Mouse (Mus musculus): ENCODE data around the gene Osgep. TPM values are rescaled to one million over a fixed set of nuclear protein-coding genes. Genes with fewer than 3 reads are reported as not detected.
"Not testable (repeated sequence)": the region's sequence is repeated elsewhere in the genome, so short reads cannot be mapped to it uniquely, and the experiment has no call there.

Gene Osgep
- polyA plus RNA-seq, 1 experiment from 2014 or later: 125 TPM

- no peak for ATAC-seq (ENCODE audit: low read depth)
- Histone ChIP-seq H3K27ac (replicated peaks) (no peak overlapping the region), H3K4me1 (replicated peaks) (0 out of 2 replicates have a peak, but pooled peaks cover 3% of the 10 kb centered on the region), H3K4me2 (no peak overlapping the region), H3K9me3 (no peaks in the 10 kb centered on the region), H3K4me3 (no peak overlapping the region), H3K9ac (no peak overlapping the region), H3K36me3 (peaks cover 8% of the 10 kb centered on the region), H3K27me3 (no peaks in the 10 kb centered on the region)
- 91% methylated on average over 10 of the region's 10 CpGs for WGBS
These were observed 30.8 kb upstream of the Osgep start for GRCm38 (mm10) chr14:50955487-50955886.

- H3K9me3 ChIP-seq; H3K36me3 ChIP-seq; H3K27me3 ChIP-seq; H3K27ac ChIP-seq (replicated peaks); ATAC-seq (ENCODE audit: low read depth): not testable (repeated sequence)
- H3K9ac ChIP-seq: peak overlapping the region; percentile 68; the same call in 1 of the 2 replicates
- peak overlapping the region; percentile 48 for H3K4me3 ChIP-seq
- WGBS: 39% methylated on average over 3 of the region's 3 CpGs
- H3K4me2 ChIP-seq: peak overlapping the region; percentile 64
- H3K4me1 ChIP-seq (replicated peaks): peaks cover 14% of the 10 kb centered on the region
These were observed 20.8 kb upstream of the Osgep start for GRCm38 (mm10) chr14:50945526-50945925.

- WGBS: 9% methylated on average over 6 of the region's 6 CpGs
- ATAC-seq (ENCODE audit: low read depth): peak; percentile 60
- H3K27me3 ChIP-seq, H3K36me3 ChIP-seq, H3K9me3 ChIP-seq: not testable (repeated sequence)
- peaks cover 14% of the 10 kb centered on the region for H3K4me1 ChIP-seq (replicated peaks)
- H3K9ac ChIP-seq: peak overlapping the region; percentile 68
- H3K4me2 ChIP-seq: peak overlapping the region; percentile 64
- H3K4me3 ChIP-seq: peak overlapping the region; percentile 48
- H3K27ac ChIP-seq (replicated peaks): peak overlapping the region; percentile 89
These were observed 20.4 kb upstream of the Osgep start for GRCm38 (mm10) chr14:50945081-50945480.

GRCm38 (mm10) chr14:50944668-50945033 is 20.0 kb upstream of the Osgep start:
- not testable (repeated sequence) for H3K36me3 ChIP-seq, H3K27me3 ChIP-seq, H3K9me3 ChIP-seq
- peak overlapping the region; percentile 68 for H3K9ac ChIP-seq
- H3K27ac ChIP-seq (replicated peaks): peak overlapping the region; percentile 89
- 0% methylated on average over 15 of the region's 15 CpGs for WGBS
- peaks cover 14% of the 10 kb centered on the region for H3K4me1 ChIP-seq (replicated peaks)
- peak overlapping the region; percentile 64 for H3K4me2 ChIP-seq
- ATAC-seq (ENCODE audit: low read depth): peak; percentile 98
- peak overlapping the region; percentile 48 for H3K4me3 ChIP-seq

- H3K9ac ChIP-seq: peak within 1 kb of the TSS; percentile 68
- H3K4me2 ChIP-seq: peak within 1 kb of the TSS; percentile 64
- H3K36me3 ChIP-seq: no peaks in the 10 kb centered on the region
- no peaks in the 10 kb centered on the region for H3K27me3 ChIP-seq
- peak within 1 kb of the TSS; percentile 48 for H3K4me3 ChIP-seq
- no peaks in the 10 kb centered on the region for H3K9me3 ChIP-seq
- ATAC-seq (ENCODE audit: low read depth): peak; percentile 96
- peaks cover 14% of the 10 kb centered on the region for H3K4me1 ChIP-seq (replicated peaks)
- H3K27ac ChIP-seq (replicated peaks): peak within 1 kb of the TSS; percentile 89
- WGBS: 19% methylated on average over 31 of the region's 31 CpGs
These were observed 19.4 kb upstream of the Osgep start, which contains the start of gene Gm49342 for GRCm38 (mm10) chr14:50943932-50944667. Gene Gm49342 (plus strand): TSS chr14:50944517.

GRCm38 (mm10) chr14:50938940-50939339 is 14.2 kb upstream of the Osgep start:
- Histone ChIP-seq H3K27ac (replicated peaks) (no peak overlapping the region), H3K27me3 (no peaks in the 10 kb centered on the region), H3K4me3 (no peak overlapping the region), H3K9me3 (no peaks in the 10 kb centered on the region), H3K4me1 (replicated peaks) (peaks cover 2% of the 10 kb centered on the region), H3K4me2 (no peak overlapping the region), H3K36me3 (no peaks in the 10 kb centered on the region), H3K9ac (no peak overlapping the region)
- no peak for ATAC-seq (ENCODE audit: low read depth)
- WGBS: 41% methylated on average over 2 of the region's 2 CpGs

GRCm38 (mm10) chr14:50938119-50938908 is 13.6 kb upstream of the Osgep start:
- H3K4me3 ChIP-seq: no peak overlapping the region
- no peaks in the 10 kb centered on the region for H3K4me1 ChIP-seq (replicated peaks)
- H3K9ac ChIP-seq: no peak overlapping the region
- H3K27ac ChIP-seq (replicated peaks): no peak overlapping the region
- H3K36me3 ChIP-seq: no peaks in the 10 kb centered on the region
- no peak for ATAC-seq (ENCODE audit: low read depth)
- WGBS: 91% methylated on average over 3 of the region's 3 CpGs
- no peaks in the 10 kb centered on the region for H3K27me3 ChIP-seq
- no peak overlapping the region for H3K4me2 ChIP-seq
- no peaks in the 10 kb centered on the region for H3K9me3 ChIP-seq

GRCm38 (mm10) chr14:50936649-50937048 is 12.0 kb upstream of the Osgep start:
- Histone ChIP-seq H3K4me1 (replicated peaks) (peaks cover 5% of the 10 kb centered on the region), H3K27me3 (no peaks in the 10 kb centered on the region), H3K4me2 (no peak overlapping the region), H3K4me3 (no peak overlapping the region), H3K27ac (replicated peaks) (no peak overlapping the region), H3K9me3 (no peaks in the 10 kb centered on the region), H3K36me3 (no peaks in the 10 kb centered on the region), H3K9ac (no peak overlapping the region)
- no peak for ATAC-seq (ENCODE audit: low read depth)
- WGBS: 63% methylated on average over 1 of the region's 1 CpGs

GRCm38 (mm10) chr14:50931493-50932020 is 6.9 kb upstream of the Osgep start:
- WGBS: 11% methylated on average over 12 of the region's 12 CpGs
- no peak for ATAC-seq (ENCODE audit: low read depth)
- Histone ChIP-seq H3K9ac (peak overlapping the region; percentile 73), H3K27ac (replicated peaks) (peak overlapping the region; percentile 89), H3K27me3 (no peaks in the 10 kb centered on the region), H3K9me3 (no peaks in the 10 kb centered on the region), H3K4me1 (replicated peaks) (peaks cover 44% of the 10 kb centered on the region), H3K4me3 (peak overlapping the region; percentile 99), H3K36me3 (peaks cover 30% of the 10 kb centered on the region), H3K4me2 (peak overlapping the region; percentile 74)

- no peaks in the 10 kb centered on the region for H3K27me3 ChIP-seq
- ATAC-seq (ENCODE audit: low read depth): peak; percentile 99
These were observed 6.2 kb upstream of the Osgep start, which contains the start of the genes Pip4p1 and Pnp for GRCm38 (mm10) chr14:50930754-50931492. Gene Pip4p1 (minus strand): TSS chr14:50930856. Gene Pnp (plus strand): TSS chr14:50931082.

GRCm38 (mm10) chr14:50930377-50930753 is 5.7 kb upstream of the Osgep start:
- no peaks in the 10 kb centered on the region for H3K27me3 ChIP-seq
- peak; percentile 54 for ATAC-seq (ENCODE audit: low read depth)
- peak overlapping the region; percentile 99 for H3K9ac ChIP-seq
- 0% methylated on average over 38 of the region's 38 CpGs for WGBS
- peak overlapping the region; percentile 86 for H3K27ac ChIP-seq (replicated peaks)
- H3K9me3 ChIP-seq: no peaks in the 10 kb centered on the region
- peaks cover 55% of the 10 kb centered on the region for H3K4me1 ChIP-seq (replicated peaks)
- H3K4me3 ChIP-seq: peak overlapping the region; percentile 99
- H3K4me2 ChIP-seq: peak overlapping the region; percentile 90
- H3K36me3 ChIP-seq: peaks cover 38% of the 10 kb centered on the region

More at GRCm38 (mm10) chr14:50930754-50931492, 6.2 kb upstream of the Osgep start, which contains the start of the genes Pip4p1 and Pnp:
- H3K4me1 ChIP-seq (replicated peaks): peaks cover 50% of the 10 kb centered on the region
- peak within 1 kb of the TSS; percentile 90 for H3K4me2 ChIP-seq
- H3K27ac ChIP-seq (replicated peaks): peak within 1 kb of the TSS; percentile 89
- peak within 1 kb of the TSS; percentile 99 for H3K9ac ChIP-seq
- peak within 1 kb of the TSS; percentile 99 for H3K4me3 ChIP-seq
- H3K36me3 ChIP-seq: peaks cover 36% of the 10 kb centered on the region
- under 1% methylated on average over 66 of the region's 68 CpGs for WGBS
- H3K9me3 ChIP-seq: no peaks in the 10 kb centered on the region

Data from neural tube, embryonic 13.5 days (tissue).